Mouse (Mus musculus) spleen, adult 2 months (tissue): ENCODE measurements around the gene Ttc6. TPM values are rescaled to one million over a fixed set of nuclear protein-coding genes. Genes with fewer than 3 reads are reported as not detected.

ENCODE experiments used
- DNase-seq, 2 experiments: peaks; one replicate each; pipeline versions ENCODE4 v3.0.0 to v3.0.0-alpha.2; 2012 to 2021; ENCODE audit warnings: low spot score in 2 of 2, low read depth in 1 of 2
- H3K27ac ChIP-seq: fragments of 200-500 bp; 2 replicates; pipeline ENCODE4 v1.5.1; 2012; ENCODE audit warnings: low read length, inconsistent platforms; ENCODE audit not compliant: insufficient read depth
- H3K27me3 ChIP-seq: fragments of 200-500 bp; 2 replicates; pipeline ENCODE4 v1.6.1; 2012; ENCODE audit warnings: mild to moderate bottlenecking, moderate library complexity, low read length, inconsistent platforms; ENCODE audit not compliant: control insufficient read depth, insufficient read depth
- H3K36me3 ChIP-seq: fragments of 200-500 bp; 2 replicates; pipeline ENCODE4 v1.6.1; 2012; ENCODE audit warnings: mild to moderate bottlenecking, low read length, inconsistent platforms; ENCODE audit not compliant: control insufficient read depth, insufficient read depth
- H3K4me1 ChIP-seq: fragments of 200-500 bp; 2 replicates; pipeline ENCODE4 v1.6.1; 2011; ENCODE audit warnings: inconsistent platforms; ENCODE audit not compliant: control insufficient read depth, insufficient read depth, insufficient read length
- H3K4me3 ChIP-seq: fragments of 200-500 bp; 2 replicates; pipeline ENCODE4 v1.5.1; 2011; ENCODE audit warnings: mild to moderate bottlenecking, inconsistent platforms; ENCODE audit not compliant: insufficient read depth, insufficient read length; ENCODE audit errors: extremely low read depth
- CTCF ChIP-seq: fragments of 200-500 bp; IDR thresholded peaks from 2 replicates; pipeline ENCODE4 v1.5.1; 2011; ENCODE audit warnings: mild to moderate bottlenecking, inconsistent platforms; ENCODE audit not compliant: insufficient read depth, insufficient read length, insufficient replicate concordance; ENCODE audit errors: extremely low read depth
- POLR2A ChIP-seq: fragments of 200-500 bp; IDR thresholded peaks from 2 replicates; pipeline ENCODE4 v1.6.1; 2011; ENCODE audit warnings: low read depth, low read length, inconsistent platforms
- WGBS: fragments of 180-500 bp; shearing (Covaris S2); methylation state at CpG from one replicate; pipeline ENCODE4 v1.1.7; 2018; 5-methylcytosine and 5-hydroxymethylcytosine counted together
- polyA plus RNA-seq: library from polyadenylated mRNA; depleted of rRNA; stranded (reverse); fragments of >200 nt; gene quantifications from 2 replicates; pipeline ENCODE4 v1.2.3, GENCODE M21; 2012

Gene Ttc6
- polyA plus RNA-seq, 1 experiment, result 0.04 TPM

DNA sequence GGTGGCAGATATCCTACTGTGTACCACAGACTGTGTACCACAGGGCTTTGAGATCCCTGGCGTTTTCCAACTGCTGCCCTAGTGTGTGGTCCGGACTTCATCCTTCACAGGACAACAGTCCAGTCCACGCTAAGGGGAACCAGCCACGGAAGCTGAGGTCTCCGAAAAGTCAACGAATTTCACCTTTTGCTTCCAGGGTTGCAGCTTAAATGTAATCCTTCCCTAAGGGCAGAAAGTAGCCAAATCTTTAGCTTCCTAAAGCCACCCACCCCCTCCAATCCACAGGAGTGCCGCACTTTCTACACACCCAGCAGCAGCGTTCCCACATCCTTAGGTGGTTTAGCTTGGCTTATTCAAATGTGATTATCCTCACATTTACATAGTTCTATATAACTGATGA is 13.0 kb upstream of the Ttc6 start:
- Histone ChIP-seq H3K27ac (no peak overlapping the region), H3K36me3 (no peaks in the 10 kb centered on the region), H3K27me3 (peaks cover 29% of the 10 kb centered on the region), H3K4me3 (no peak overlapping the region), H3K4me1 (no peaks in the 10 kb centered on the region; the same call in 1 of the 2 replicates)
- DNase-seq, result no peak
- WGBS, result 8% methylated on average over 8 of the region's 8 CpGs
- TF ChIP-seq POLR2A (no peak), CTCF (no peak)

- Histone ChIP-seq H3K36me3 (no peaks in the 10 kb centered on the region), H3K27me3 (peaks cover 18% of the 10 kb centered on the region), H3K4me1 (no peaks in the 10 kb centered on the region), H3K4me3 (no peak overlapping the region), H3K27ac (no peak overlapping the region)
- 14% methylated on average over 3 of the region's 3 CpGs for WGBS
- TF ChIP-seq CTCF (no peak), POLR2A (no peak)
- no peak for DNase-seq
Observed at GRCm38 (mm10) chr12:57552286-57552685, 11.6 kb upstream of the Ttc6 start.

DNA sequence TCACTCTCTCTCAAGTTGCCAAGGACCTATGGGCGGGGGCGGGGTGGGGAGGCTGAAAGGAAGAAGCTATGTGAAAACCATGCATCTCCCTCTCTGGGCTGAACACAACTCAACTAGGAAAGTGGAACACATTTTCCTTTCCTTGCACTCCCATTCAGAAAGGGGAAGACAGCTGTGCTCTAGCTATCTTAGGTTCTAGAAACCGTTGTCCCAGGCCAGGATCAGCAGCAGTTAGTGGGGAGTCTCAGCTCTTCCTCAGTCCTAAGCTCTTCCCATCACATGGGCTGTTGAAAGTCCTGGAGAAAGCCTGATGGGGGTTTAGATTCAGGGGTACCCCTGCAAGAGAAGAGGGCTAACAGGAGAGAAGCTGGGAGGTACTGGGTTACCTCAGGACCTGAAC is 9.8 kb upstream of the Ttc6 start:
- Histone ChIP-seq H3K4me3 (no peak overlapping the region), H3K4me1 (no peaks in the 10 kb centered on the region), H3K27ac (no peak overlapping the region), H3K27me3 (peaks cover 12% of the 10 kb centered on the region), H3K36me3 (no peaks in the 10 kb centered on the region)
- TF ChIP-seq CTCF, result no peak
- TF ChIP-seq POLR2A, result no peak
- no peak for DNase-seq
- WGBS, result 45% methylated on average over 3 of the region's 3 CpGs

- no peak overlapping the region for H3K27ac ChIP-seq
- H3K27me3 ChIP-seq, result no peaks in the 10 kb centered on the region; the same call in 1 of the 2 replicates
- WGBS, result 24% methylated on average over 9 of the region's 9 CpGs
- H3K4me3 ChIP-seq, result no peak overlapping the region
- TF ChIP-seq POLR2A (no peak), CTCF (no peak)
- no peak for DNase-seq
- H3K4me1 ChIP-seq, result no peaks in the 10 kb centered on the region
- H3K36me3 ChIP-seq, result no peaks in the 10 kb centered on the region
Observed at GRCm38 (mm10) chr12:57571773-57572172, 7.9 kb downstream of the Ttc6 start.

- Histone ChIP-seq H3K36me3 (no peaks in the 10 kb centered on the region), H3K4me3 (no peak overlapping the region), H3K27me3 (no peaks in the 10 kb centered on the region; the same call in 1 of the 2 replicates), H3K4me1 (no peaks in the 10 kb centered on the region), H3K27ac (no peak overlapping the region)
- DNase-seq, result no peak
- no peak for TF ChIP-seq POLR2A
- TF ChIP-seq CTCF, result no peak
Observed at GRCm38 (mm10) chr12:57572415-57572814, 8.5 kb downstream of the Ttc6 start.

DNA sequence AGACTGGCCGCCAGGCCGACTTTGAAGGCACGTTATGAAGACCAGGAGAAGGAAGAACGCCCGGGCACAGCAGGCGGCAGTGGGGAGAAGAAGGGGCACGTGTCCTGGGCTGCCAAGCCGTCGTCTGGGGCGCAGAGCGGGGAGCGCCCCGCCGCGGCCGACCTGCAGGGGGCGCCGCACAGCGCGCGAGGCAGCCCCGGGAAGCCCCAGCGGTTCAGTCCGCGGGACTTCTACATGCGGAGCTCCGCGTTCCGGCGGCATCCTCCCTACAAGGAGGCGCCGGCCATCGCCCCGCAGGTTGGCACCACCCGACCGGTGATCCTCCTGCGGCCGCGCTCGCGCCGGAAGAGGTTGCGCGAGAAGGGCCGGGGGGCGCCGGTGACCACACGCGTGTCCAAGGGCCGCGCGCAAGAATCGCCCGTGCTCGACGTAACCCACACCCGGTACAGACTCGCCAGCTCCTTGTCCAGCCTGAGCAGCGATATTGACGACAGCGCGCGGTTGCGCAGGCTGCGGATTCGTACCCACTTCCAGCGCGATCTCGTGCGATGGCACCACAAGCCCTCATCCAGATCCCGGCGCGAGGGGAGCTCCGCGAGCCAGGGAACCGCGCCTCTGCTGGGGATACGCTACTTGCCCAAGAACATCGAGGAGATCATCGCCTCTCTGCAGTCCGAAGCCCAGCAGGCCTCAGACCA is 12.2 kb downstream of the Ttc6 start:
- no peak overlapping the region for H3K4me3 ChIP-seq
- TF ChIP-seq POLR2A (no peak), CTCF (no peak)
- DNase-seq, result no peak
- H3K4me1 ChIP-seq, result no peaks in the 10 kb centered on the region
- no peaks in the 10 kb centered on the region; the same call in 1 of the 2 replicates for H3K27me3 ChIP-seq
- no peaks in the 10 kb centered on the region for H3K36me3 ChIP-seq
- H3K27ac ChIP-seq, result no peak overlapping the region
- WGBS, result 13% methylated on average over 77 of the region's 81 CpGs

- Histone ChIP-seq H3K36me3 (no peaks in the 10 kb centered on the region), H3K27ac (no peak overlapping the region), H3K4me3 (no peak overlapping the region), H3K27me3 (no peaks in the 10 kb centered on the region), H3K4me1 (no peaks in the 10 kb centered on the region)
- no peak for DNase-seq
- WGBS, result 82% methylated on average over 5 of the region's 5 CpGs
- TF ChIP-seq CTCF, result no peak
- no peak for TF ChIP-seq POLR2A
Observed at GRCm38 (mm10) chr12:57607624-57608023, 43.7 kb downstream of the Ttc6 start.
